Mouse (Mus musculus) bone marrow macrophage, adult 2 months (primary cell): Measurements from ENCODE around the gene 9230112D13Rik. TPM values are rescaled to one million over a fixed set of nuclear protein-coding genes. Genes with fewer than 3 reads are reported as not detected.

Source experiments
- H3K27ac ChIP-seq: 2 replicates; pipeline ENCODE4 v1.5.1; 2012; ENCODE audit warnings: low read depth, low read length; ENCODE audit not compliant: insufficient read depth
- H3K4me1 ChIP-seq: 2 replicates; pipeline ENCODE4 v1.6.1; 2012; ENCODE audit warnings: low read length; ENCODE audit not compliant: control insufficient read depth, insufficient read depth
- H3K4me3 ChIP-seq: 2 replicates; pipeline ENCODE4 v1.5.1; 2012; ENCODE audit warnings: mild to moderate bottlenecking, low read length, moderate library complexity; ENCODE audit not compliant: insufficient read depth
- CTCF ChIP-seq: IDR thresholded peaks from 2 replicates; pipeline ENCODE4 v1.5.1; 2012; ENCODE audit warnings: low read depth, mild to moderate bottlenecking, low read length, moderate library complexity
- POLR2A ChIP-seq: IDR thresholded peaks from 2 replicates; pipeline ENCODE4 v1.6.1; 2012; ENCODE audit warnings: mild to moderate bottlenecking, low read depth, low read length, borderline replicate concordance
- polyA plus RNA-seq: library from polyadenylated mRNA; stranded (reverse); fragments of >200 nt; gene quantifications from 2 replicates; pipeline ENCODE4 v1.2.4, GENCODE M21; 2012; ENCODE audit not compliant: missing spikeins, insufficient read depth, insufficient read length

9230112D13Rik gene
- polyA plus RNA-seq, 1 experiment: not detected

GRCm38 (mm10) chr14:34514120-34514519, 8.5 kb downstream of the 9230112D13Rik start:
- TF ChIP-seq POLR2A (no peak), CTCF (no peak)
- Histone ChIP-seq H3K27ac (no peak overlapping the region), H3K4me1 (peaks cover 22% of the 10 kb centered on the region)

GRCm38 (mm10) chr14:34512602-34513001, 10.0 kb downstream of the 9230112D13Rik start:
- TF ChIP-seq POLR2A (no peak), CTCF (no peak)
- peaks cover 14% of the 10 kb centered on the region for H3K4me1 ChIP-seq
- H3K27ac ChIP-seq: no peak overlapping the region
- H3K4me3 ChIP-seq: no peak overlapping the region

More at GRCm38 (mm10) chr14:34514120-34514519, 8.5 kb downstream of the 9230112D13Rik start:
- H3K4me3 ChIP-seq: no peak overlapping the region

DNA sequence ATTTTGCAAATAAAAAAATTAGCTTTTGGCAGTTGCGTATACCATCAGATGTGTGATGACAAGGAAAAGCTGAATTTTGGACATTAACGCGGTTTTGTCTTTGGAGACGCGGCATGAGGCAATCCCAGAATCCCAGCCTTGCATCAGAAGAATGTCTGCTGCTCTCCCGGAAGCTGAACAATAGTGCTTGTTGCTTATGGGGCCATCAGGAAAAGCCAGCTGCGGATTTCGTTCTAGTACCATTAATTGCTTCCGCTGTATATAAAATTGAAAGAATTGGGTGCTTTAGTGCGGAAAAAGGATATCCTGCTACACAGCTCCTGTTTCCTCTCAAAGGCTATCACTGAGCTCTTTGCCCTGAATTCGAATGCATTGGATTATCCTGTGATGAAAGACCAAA, 10.7 kb downstream of the 9230112D13Rik start:
- Histone ChIP-seq H3K4me3 (no peak overlapping the region), H3K4me1 (peaks cover 14% of the 10 kb centered on the region), H3K27ac (no peak overlapping the region)
- TF ChIP-seq POLR2A (no peak), CTCF (no peak)

- Histone ChIP-seq H3K27ac (no peak overlapping the region), H3K4me1 (no peaks in the 10 kb centered on the region), H3K4me3 (no peak overlapping the region)
- no peak for TF ChIP-seq POLR2A
- TF ChIP-seq CTCF: no peak
Measured at GRCm38 (mm10) chr14:34508842-34509439, 13.7 kb downstream of the 9230112D13Rik start.

DNA sequence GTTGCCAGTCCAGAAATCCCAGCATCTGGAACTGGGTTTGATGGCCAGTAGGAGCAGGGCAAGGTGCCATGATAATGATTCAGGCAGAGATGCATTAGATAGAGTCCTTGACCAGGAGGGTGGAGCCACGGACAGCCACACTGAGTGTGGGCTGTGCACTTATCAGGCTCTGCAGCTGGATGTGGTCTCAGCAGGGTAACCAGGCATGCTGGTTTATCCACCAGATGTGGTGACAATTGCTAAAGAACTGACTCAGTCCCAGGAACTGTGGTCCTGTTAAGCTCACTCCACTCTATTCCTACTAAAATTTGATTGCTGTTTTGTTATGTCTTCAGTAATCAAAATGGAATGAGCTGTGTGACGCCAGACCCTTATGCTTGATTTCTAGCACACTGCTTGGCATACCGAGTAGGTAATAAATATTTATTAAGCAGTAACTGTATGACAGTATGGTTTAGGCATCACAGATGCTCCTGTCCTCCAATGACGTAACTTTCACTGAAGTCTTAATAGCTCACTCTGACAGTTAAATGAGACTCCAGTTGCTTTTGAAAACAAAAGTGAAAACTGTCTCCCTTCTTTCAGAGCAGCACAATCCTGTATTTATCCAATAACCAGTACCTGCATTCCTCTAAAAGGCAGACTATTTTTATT, 14.3 kb downstream of the 9230112D13Rik start:
- TF ChIP-seq POLR2A: no peak
- TF ChIP-seq CTCF: no peak
- Histone ChIP-seq H3K4me1 (peaks cover 2% of the 10 kb centered on the region; the same call in 1 of the 2 replicates), H3K27ac (no peak overlapping the region), H3K4me3 (no peak overlapping the region)

GRCm38 (mm10) chr14:34505309-34505708, 17.3 kb downstream of the 9230112D13Rik start:
- peaks cover 4% of the 10 kb centered on the region for H3K4me1 ChIP-seq
- H3K27ac ChIP-seq: no peak overlapping the region
- H3K4me3 ChIP-seq: no peak overlapping the region
- TF ChIP-seq POLR2A: no peak
- no peak for TF ChIP-seq CTCF

DNA sequence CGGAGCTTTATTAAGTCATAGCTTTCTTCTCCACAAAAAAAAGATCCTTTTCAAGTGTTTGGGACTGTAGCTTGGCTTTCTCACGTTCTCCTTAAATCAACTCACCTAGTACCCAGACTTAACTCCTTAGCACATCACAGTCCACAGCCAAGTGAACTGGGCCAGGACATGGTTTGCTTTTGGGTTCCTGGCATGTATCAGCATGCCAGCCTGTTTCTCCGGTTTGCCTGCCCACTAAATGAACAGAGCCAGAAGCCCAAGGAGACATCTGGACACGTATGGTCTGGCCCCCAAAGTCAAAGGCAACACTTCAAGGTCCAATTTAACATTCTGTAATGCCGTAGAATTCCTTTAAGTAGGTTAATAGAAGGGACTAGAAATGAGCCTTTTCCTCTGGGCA, 18.2 kb downstream of the 9230112D13Rik start:
- peaks cover 13% of the 10 kb centered on the region for H3K4me1 ChIP-seq
- no peak for TF ChIP-seq CTCF
- no peak for TF ChIP-seq POLR2A
- H3K4me3 ChIP-seq: no peak overlapping the region
- H3K27ac ChIP-seq: no peak overlapping the region

GRCm38 (mm10) chr14:34503759-34504158, 18.8 kb downstream of the 9230112D13Rik start:
- peaks cover 17% of the 10 kb centered on the region for H3K4me1 ChIP-seq
- H3K27ac ChIP-seq: no peak overlapping the region
- no peak for TF ChIP-seq POLR2A
- no peak for TF ChIP-seq CTCF
- H3K4me3 ChIP-seq: no peak overlapping the region

- H3K4me3 ChIP-seq: peak within 1 kb of the TSS; percentile 98
- H3K27ac ChIP-seq: peak within 1 kb of the TSS; percentile 77
- TF ChIP-seq CTCF (no peak), POLR2A (no peak)
Measured at GRCm38 (mm10) chr14:34503325-34503647, 19.3 kb downstream of the 9230112D13Rik start, which contains the start of gene Bmpr1a. Gene Bmpr1a (minus strand): TSS chr14:34503341.

DNA sequence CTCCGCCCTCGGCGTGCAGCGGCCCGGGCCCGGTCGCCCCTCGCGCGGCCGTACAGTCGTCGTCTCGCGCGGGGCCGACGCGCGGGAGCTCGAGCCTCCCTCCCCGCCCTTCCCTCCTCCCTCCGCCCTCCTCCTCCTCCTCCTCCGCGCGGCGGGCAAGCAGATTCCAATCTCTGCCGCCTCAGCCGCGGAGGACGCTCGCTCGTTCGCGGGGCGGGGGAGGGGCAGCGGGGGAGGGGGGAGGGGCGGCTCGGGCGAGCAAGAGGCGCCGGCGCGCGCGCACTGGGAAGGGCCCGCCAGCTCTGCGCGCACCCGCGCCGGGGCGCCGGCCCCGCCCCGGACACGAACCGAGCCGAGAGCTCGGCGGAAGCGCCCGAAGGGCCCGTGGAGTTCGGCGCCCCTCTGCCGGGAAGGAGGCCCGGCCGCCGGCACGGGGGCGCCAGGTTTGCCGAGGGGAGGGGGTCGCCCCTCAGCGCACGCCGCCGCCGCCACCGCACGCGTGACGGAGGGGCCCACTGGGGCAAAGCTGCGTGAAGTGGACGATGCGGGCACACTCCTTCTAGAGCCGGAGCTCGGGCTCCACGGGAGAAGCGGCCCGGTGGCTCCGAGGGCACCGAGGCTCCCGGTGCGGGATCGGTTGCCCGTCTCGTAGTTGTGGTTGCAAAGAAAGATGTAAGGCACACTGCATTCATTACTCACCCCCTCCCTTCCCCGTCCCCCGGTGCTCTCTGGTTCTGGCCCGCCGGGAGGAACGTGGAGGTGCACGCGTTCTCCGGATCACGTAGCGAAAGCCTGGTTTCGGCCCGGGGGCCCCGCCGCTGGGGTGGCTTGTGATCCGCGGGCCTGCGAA, 19.9 kb downstream of the 9230112D13Rik start:
- peaks cover 20% of the 10 kb centered on the region for H3K4me1 ChIP-seq
- TF ChIP-seq POLR2A (no peak), CTCF (no peak)
- H3K27ac ChIP-seq: peak overlapping the region; percentile 77
- H3K4me3 ChIP-seq: peak overlapping the region; percentile 98

More at GRCm38 (mm10) chr14:34503325-34503647, 19.3 kb downstream of the 9230112D13Rik start, which contains the start of gene Bmpr1a:
- H3K4me1 ChIP-seq: peaks cover 19% of the 10 kb centered on the region
